Mouse (Mus musculus): ENCODE data around the gene Gm10840. TPM values are rescaled to one million over a fixed set of nuclear protein-coding genes. Genes with fewer than 3 reads are reported as not detected.

Gene Gm10840
- polyA plus RNA-seq, 1 experiment from 2014 or later: not detected

GRCm38 (mm10) chr11:106163546-106163945 is 2.9 kb downstream of the Gm10840 start:
- H3K4me2 ChIP-seq (replicated peaks): no peak overlapping the region
- 0 out of 2 replicates have a peak, but pooled peaks cover 7% of the 10 kb centered on the region for H3K36me3 ChIP-seq
- no peak for ATAC-seq
- H3K4me3 ChIP-seq (replicated peaks): no peak overlapping the region
- peaks cover 19% of the 10 kb centered on the region for H3K4me1 ChIP-seq (replicated peaks)
- 81% methylated on average over 4 of the region's 4 CpGs for WGBS
- H3K9me3 ChIP-seq: no peaks in the 10 kb centered on the region
- H3K27ac ChIP-seq: no peak overlapping the region
- no peak overlapping the region for H3K9ac ChIP-seq
- no peaks in the 10 kb centered on the region for H3K27me3 ChIP-seq (replicated peaks)

GRCm38 (mm10) chr11:106164601-106165180 is 4.0 kb downstream of the Gm10840 start:
- 0 out of 2 replicates have a peak, but pooled peaks cover 7% of the 10 kb centered on the region for H3K36me3 ChIP-seq
- peaks cover 8% of the 10 kb centered on the region for H3K4me1 ChIP-seq (replicated peaks)
- H3K27me3 ChIP-seq (replicated peaks): no peaks in the 10 kb centered on the region
- WGBS: 84% methylated on average over 16 of the region's 16 CpGs
- H3K9me3 ChIP-seq: no peaks in the 10 kb centered on the region
- no peak overlapping the region for H3K4me2 ChIP-seq (replicated peaks)
- no peak for ATAC-seq
- no peak overlapping the region for H3K27ac ChIP-seq
- H3K4me3 ChIP-seq (replicated peaks): no peak overlapping the region
- H3K9ac ChIP-seq: no peak overlapping the region

- Histone ChIP-seq H3K4me1 (replicated peaks) (no peaks in the 10 kb centered on the region), H3K27me3 (replicated peaks) (no peaks in the 10 kb centered on the region), H3K9ac (no peak overlapping the region), H3K27ac (no peak overlapping the region), H3K9me3 (no peaks in the 10 kb centered on the region), H3K4me2 (replicated peaks) (no peak overlapping the region), H3K4me3 (replicated peaks) (no peak overlapping the region), H3K36me3 (0 out of 2 replicates have a peak, but pooled peaks cover 7% of the 10 kb centered on the region)
- 75% methylated on average over 5 of the region's 5 CpGs for WGBS
- ATAC-seq: peak; percentile 53; the same call in 1 of the 2 replicates
Observed at GRCm38 (mm10) chr11:106167435-106167834, 6.8 kb downstream of the Gm10840 start.

- no peaks in the 10 kb centered on the region for H3K36me3 ChIP-seq
- H3K9ac ChIP-seq: no peak overlapping the region
- no peak overlapping the region for H3K4me3 ChIP-seq (replicated peaks)
- no peaks in the 10 kb centered on the region for H3K27me3 ChIP-seq (replicated peaks)
- peak; percentile 53; the same call in 1 of the 2 replicates for ATAC-seq
- no peaks in the 10 kb centered on the region for H3K9me3 ChIP-seq
- no peaks in the 10 kb centered on the region for H3K4me1 ChIP-seq (replicated peaks)
- H3K4me2 ChIP-seq (replicated peaks): no peak overlapping the region
- H3K27ac ChIP-seq: no peak overlapping the region
- 76% methylated on average over 7 of the region's 7 CpGs for WGBS
Observed at GRCm38 (mm10) chr11:106170807-106171206, 10.2 kb downstream of the Gm10840 start.

- WGBS: 86% methylated on average over 2 of the region's 2 CpGs
- no peaks in the 10 kb centered on the region for H3K4me1 ChIP-seq (replicated peaks)
- ATAC-seq: no peak
Observed at GRCm38 (mm10) chr11:106173228-106173627, 12.6 kb downstream of the Gm10840 start.

GRCm38 (mm10) chr11:106174372-106174771 is 13.7 kb downstream of the Gm10840 start:
- Histone ChIP-seq H3K9ac (no peak overlapping the region), H3K27me3 (replicated peaks) (no peaks in the 10 kb centered on the region), H3K27ac (no peak overlapping the region), H3K4me3 (replicated peaks) (no peak overlapping the region), H3K9me3 (no peaks in the 10 kb centered on the region), H3K36me3 (no peaks in the 10 kb centered on the region), H3K4me2 (replicated peaks) (no peak overlapping the region), H3K4me1 (replicated peaks) (no peaks in the 10 kb centered on the region)
- no peak for ATAC-seq
- WGBS: 84% methylated on average over 5 of the region's 5 CpGs

More at GRCm38 (mm10) chr11:106173228-106173627, 12.6 kb downstream of the Gm10840 start:
- H3K9me3 ChIP-seq: no peaks in the 10 kb centered on the region
- H3K4me2 ChIP-seq (replicated peaks): no peak overlapping the region
- H3K27me3 ChIP-seq (replicated peaks): no peaks in the 10 kb centered on the region
- H3K9ac ChIP-seq: no peak overlapping the region
- no peak overlapping the region for H3K4me3 ChIP-seq (replicated peaks)
- H3K36me3 ChIP-seq: no peaks in the 10 kb centered on the region
- no peak overlapping the region for H3K27ac ChIP-seq

GRCm38 (mm10) chr11:106175081-106175480 is 14.4 kb downstream of the Gm10840 start:
- Histone ChIP-seq H3K27ac (no peak overlapping the region), H3K4me1 (replicated peaks) (no peaks in the 10 kb centered on the region), H3K4me2 (replicated peaks) (no peak overlapping the region), H3K27me3 (replicated peaks) (no peaks in the 10 kb centered on the region), H3K9ac (no peak overlapping the region), H3K36me3 (no peaks in the 10 kb centered on the region), H3K4me3 (replicated peaks) (no peak overlapping the region), H3K9me3 (no peaks in the 10 kb centered on the region)
- WGBS: 46% methylated on average over 3 of the region's 3 CpGs
- no peak for ATAC-seq

- no peak for ATAC-seq
- Histone ChIP-seq H3K4me1 (replicated peaks) (no peaks in the 10 kb centered on the region), H3K36me3 (no peaks in the 10 kb centered on the region), H3K4me2 (replicated peaks) (no peak overlapping the region), H3K27ac (no peak overlapping the region), H3K4me3 (replicated peaks) (no peak overlapping the region), H3K27me3 (replicated peaks) (no peaks in the 10 kb centered on the region), H3K9me3 (no peaks in the 10 kb centered on the region), H3K9ac (no peak overlapping the region)
- WGBS: 60% methylated on average over 5 of the region's 5 CpGs
Observed at GRCm38 (mm10) chr11:106176372-106176771, 15.7 kb downstream of the Gm10840 start.

- no peaks in the 10 kb centered on the region for H3K9me3 ChIP-seq
- H3K4me3 ChIP-seq (replicated peaks): no peak overlapping the region
- no peaks in the 10 kb centered on the region for H3K36me3 ChIP-seq
- H3K27me3 ChIP-seq (replicated peaks): no peaks in the 10 kb centered on the region
- no peak for ATAC-seq
- H3K27ac ChIP-seq: no peak overlapping the region
- no peaks in the 10 kb centered on the region for H3K4me1 ChIP-seq (replicated peaks)
- H3K4me2 ChIP-seq (replicated peaks): no peak overlapping the region
- WGBS: 71% methylated on average over 5 of the region's 5 CpGs
- H3K9ac ChIP-seq: no peak overlapping the region
Observed at GRCm38 (mm10) chr11:106178036-106178782, 17.6 kb downstream of the Gm10840 start.

GRCm38 (mm10) chr11:106179711-106180448 is 19.2 kb downstream of the Gm10840 start:
- H3K4me3 ChIP-seq (replicated peaks): no peak overlapping the region

GRCm38 (mm10) chr11:106180449-106180801 is 19.8 kb downstream of the Gm10840 start:
- Histone ChIP-seq H3K4me1 (replicated peaks) (no peaks in the 10 kb centered on the region), H3K4me2 (replicated peaks) (no peak overlapping the region), H3K27me3 (replicated peaks) (no peaks in the 10 kb centered on the region), H3K27ac (no peak overlapping the region), H3K36me3 (no peaks in the 10 kb centered on the region), H3K9ac (no peak overlapping the region), H3K9me3 (no peaks in the 10 kb centered on the region), H3K4me3 (replicated peaks) (no peak overlapping the region)
- no peak for ATAC-seq
- 79% methylated on average over 2 of the region's 2 CpGs for WGBS

More at GRCm38 (mm10) chr11:106179711-106180448, 19.2 kb downstream of the Gm10840 start:
- Histone ChIP-seq H3K27me3 (replicated peaks) (no peaks in the 10 kb centered on the region), H3K9ac (no peak overlapping the region), H3K4me1 (replicated peaks) (no peaks in the 10 kb centered on the region), H3K36me3 (no peaks in the 10 kb centered on the region), H3K4me2 (replicated peaks) (no peak overlapping the region), H3K9me3 (no peaks in the 10 kb centered on the region), H3K27ac (no peak overlapping the region)
- 76% methylated on average over 7 of the region's 7 CpGs for WGBS
- ATAC-seq: no peak

- Histone ChIP-seq H3K4me3 (replicated peaks) (no peak overlapping the region), H3K27me3 (replicated peaks) (no peaks in the 10 kb centered on the region), H3K9ac (no peak overlapping the region), H3K36me3 (no peaks in the 10 kb centered on the region), H3K4me2 (replicated peaks) (no peak overlapping the region), H3K9me3 (no peaks in the 10 kb centered on the region), H3K4me1 (replicated peaks) (no peaks in the 10 kb centered on the region), H3K27ac (no peak overlapping the region)
- 88% methylated on average over 4 of the region's 4 CpGs for WGBS
- no peak for ATAC-seq
Observed at GRCm38 (mm10) chr11:106187326-106187725, 26.7 kb downstream of the Gm10840 start.
